Mouse (Mus musculus): ENCODE data around the gene Gsta4. TPM values are rescaled to one million over a fixed set of nuclear protein-coding genes. Genes with fewer than 3 reads are reported as not detected.
A peak's percentile ranks its signal among the peaks of the same experiment; 100 is the strongest.
"Not testable (repeated sequence)": the region's sequence is repeated elsewhere in the genome, so short reads cannot be mapped to it uniquely, and the experiment has no call there.

Gene Gsta4
- polyA plus RNA-seq (2015; fragmentation: Nextera tagmentation; extraction: Ambion mirVana): 23.3 and 36.2 TPM in 2 replicates

DNA sequence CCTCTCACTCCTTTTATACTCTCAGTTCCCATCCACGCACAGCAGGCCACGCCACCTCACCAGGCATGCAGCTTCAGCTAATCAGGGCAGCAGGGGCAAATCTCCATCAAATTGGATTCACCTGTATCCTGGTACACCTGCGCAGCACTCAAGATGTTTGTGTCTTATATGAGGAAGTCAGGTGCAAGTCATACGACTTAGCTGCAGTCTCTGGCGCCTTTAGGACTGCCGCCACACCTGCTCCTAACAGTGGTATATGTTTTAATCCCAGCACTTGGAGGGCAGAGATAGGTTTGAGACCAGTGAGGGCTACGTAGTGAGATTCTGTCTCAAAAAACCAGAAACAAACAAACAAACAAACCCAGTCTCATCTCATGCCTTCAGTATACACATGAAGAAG is at the start of gene Gsta4:
Gene Gsta4 (plus strand): TSS at position 301 of the 400 bp plus-strand sequence.
- not testable (repeated sequence) for H3K9ac ChIP-seq (ENCODE audit: low read depth, low read length); H3K4me2 ChIP-seq (replicated peaks; ENCODE audit: low read depth); ATAC-seq; H3K9me3 ChIP-seq (ENCODE audit: control insufficient read depth); H3K36me3 ChIP-seq (ENCODE audit: control insufficient read depth, insufficient read depth); H3K27ac ChIP-seq (ENCODE audit: low read depth, low read length); H3K4me1 ChIP-seq (replicated peaks; ENCODE audit: control insufficient read depth, insufficient read depth, low read length); H3K4me3 ChIP-seq (ENCODE audit: low read depth, low read length); H3K27me3 ChIP-seq (replicated peaks; ENCODE audit: control insufficient read depth, insufficient read depth, low read length)
- 95% methylated on average over 4 of the region's 7 CpGs for WGBS

GRCm38 (mm10) chr9:78135658-78136057 is 46.9 kb upstream of the Gsta4 start:
- no peak overlapping the region for H3K9ac ChIP-seq (ENCODE audit: low read depth, low read length)
- H3K4me2 ChIP-seq (replicated peaks; ENCODE audit: low read depth): no peak overlapping the region
- H3K27ac ChIP-seq (ENCODE audit: low read depth, low read length): no peak overlapping the region
- H3K4me1 ChIP-seq (replicated peaks; ENCODE audit: control insufficient read depth, insufficient read depth, low read length): no peaks in the 10 kb centered on the region
- no peak for ATAC-seq
- TF ChIP-seq CTCF (IDR thresholded peaks at IDR 0.05; ENCODE audit: low read depth): no peak
- no peaks in the 10 kb centered on the region for H3K9me3 ChIP-seq (ENCODE audit: control insufficient read depth)
- 88% methylated on average over 7 of the region's 7 CpGs for WGBS
- no peaks in the 10 kb centered on the region for H3K27me3 ChIP-seq (replicated peaks; ENCODE audit: control insufficient read depth, insufficient read depth, low read length)
- H3K36me3 ChIP-seq (ENCODE audit: control insufficient read depth, insufficient read depth): peaks cover 57% of the 10 kb centered on the region
- H3K4me3 ChIP-seq (ENCODE audit: low read depth, low read length): no peak overlapping the region

GRCm38 (mm10) chr9:78138044-78138676 is 44.4 kb upstream of the Gsta4 start:
- H3K9me3 ChIP-seq (ENCODE audit: control insufficient read depth): no peaks in the 10 kb centered on the region
- no peak overlapping the region for H3K9ac ChIP-seq (ENCODE audit: low read depth, low read length)
- H3K4me3 ChIP-seq (ENCODE audit: low read depth, low read length): no peak overlapping the region
- peaks cover 50% of the 10 kb centered on the region for H3K36me3 ChIP-seq (ENCODE audit: control insufficient read depth, insufficient read depth)
- no peak for TF ChIP-seq CTCF (IDR thresholded peaks at IDR 0.05; ENCODE audit: low read depth)
- no peak overlapping the region for H3K27ac ChIP-seq (ENCODE audit: low read depth, low read length)
- no peaks in the 10 kb centered on the region for H3K27me3 ChIP-seq (replicated peaks; ENCODE audit: control insufficient read depth, insufficient read depth, low read length)
- H3K4me1 ChIP-seq (replicated peaks; ENCODE audit: control insufficient read depth, insufficient read depth, low read length): no peaks in the 10 kb centered on the region
- H3K4me2 ChIP-seq (replicated peaks; ENCODE audit: low read depth): no peak overlapping the region
- WGBS: 93% methylated on average over 9 of the region's 9 CpGs
- no peak for ATAC-seq

GRCm38 (mm10) chr9:78139463-78139862 is 43.1 kb upstream of the Gsta4 start:
- peaks cover 55% of the 10 kb centered on the region for H3K36me3 ChIP-seq (ENCODE audit: control insufficient read depth, insufficient read depth)
- no peak overlapping the region for H3K4me3 ChIP-seq (ENCODE audit: low read depth, low read length)
- H3K27me3 ChIP-seq (replicated peaks; ENCODE audit: control insufficient read depth, insufficient read depth, low read length): no peaks in the 10 kb centered on the region
- no peak overlapping the region for H3K4me2 ChIP-seq (replicated peaks; ENCODE audit: low read depth)
- H3K4me1 ChIP-seq (replicated peaks; ENCODE audit: control insufficient read depth, insufficient read depth, low read length): no peaks in the 10 kb centered on the region
- H3K9ac ChIP-seq (ENCODE audit: low read depth, low read length): no peak overlapping the region
- no peaks in the 10 kb centered on the region for H3K9me3 ChIP-seq (ENCODE audit: control insufficient read depth)
- ATAC-seq: no peak
- TF ChIP-seq CTCF (IDR thresholded peaks at IDR 0.05; ENCODE audit: low read depth): no peak
- no peak overlapping the region; the same call in 1 of the 2 replicates for H3K27ac ChIP-seq (ENCODE audit: low read depth, low read length)
- WGBS: 70% methylated on average over 4 of the region's 4 CpGs

DNA sequence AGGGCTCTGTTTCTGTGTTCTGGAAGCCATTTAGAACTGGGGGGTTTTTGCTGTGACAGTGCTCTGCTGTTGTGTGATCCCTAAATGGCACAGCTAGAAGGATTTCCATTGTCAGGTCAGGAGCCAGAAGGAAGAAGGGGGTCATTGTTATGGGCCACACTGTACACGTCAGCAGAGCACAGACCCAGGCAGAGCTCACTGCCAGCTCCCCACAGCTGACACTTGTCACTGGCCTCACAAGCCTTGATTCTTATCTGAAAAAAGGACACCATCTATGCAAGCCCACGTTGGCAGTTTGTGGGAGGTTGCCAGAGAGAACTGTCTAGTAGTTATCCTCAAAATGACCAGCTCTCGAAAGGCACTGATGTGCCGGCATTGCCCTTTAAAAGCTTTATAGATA is 36.5 kb upstream of the Gsta4 start:
- peaks cover 39% of the 10 kb centered on the region for H3K36me3 ChIP-seq (ENCODE audit: control insufficient read depth, insufficient read depth)
- no peaks in the 10 kb centered on the region for H3K9me3 ChIP-seq (ENCODE audit: control insufficient read depth)
- H3K4me2 ChIP-seq (replicated peaks; ENCODE audit: low read depth): no peak overlapping the region
- no peak overlapping the region for H3K27ac ChIP-seq (ENCODE audit: low read depth, low read length)
- WGBS: 71% methylated on average over 4 of the region's 4 CpGs
- H3K9ac ChIP-seq (ENCODE audit: low read depth, low read length): no peak overlapping the region
- H3K4me1 ChIP-seq (replicated peaks; ENCODE audit: control insufficient read depth, insufficient read depth, low read length): no peaks in the 10 kb centered on the region
- TF ChIP-seq CTCF (IDR thresholded peaks at IDR 0.05; ENCODE audit: low read depth): no peak
- H3K4me3 ChIP-seq (ENCODE audit: low read depth, low read length): no peak overlapping the region
- H3K27me3 ChIP-seq (replicated peaks; ENCODE audit: control insufficient read depth, insufficient read depth, low read length): no peaks in the 10 kb centered on the region
- ATAC-seq: no peak

- no peak for TF ChIP-seq CTCF (IDR thresholded peaks at IDR 0.05; ENCODE audit: low read depth)
- H3K27me3 ChIP-seq (replicated peaks; ENCODE audit: control insufficient read depth, insufficient read depth, low read length): no peaks in the 10 kb centered on the region
- no peaks in the 10 kb centered on the region for H3K4me1 ChIP-seq (replicated peaks; ENCODE audit: control insufficient read depth, insufficient read depth, low read length)
- ATAC-seq: no peak
- H3K4me2 ChIP-seq (replicated peaks; ENCODE audit: low read depth): no peak overlapping the region
- H3K9me3 ChIP-seq (ENCODE audit: control insufficient read depth): no peaks in the 10 kb centered on the region
- 86% methylated on average over 6 of the region's 6 CpGs for WGBS
- H3K9ac ChIP-seq (ENCODE audit: low read depth, low read length): no peak overlapping the region
- H3K4me3 ChIP-seq (ENCODE audit: low read depth, low read length): no peak overlapping the region
- peaks cover 37% of the 10 kb centered on the region for H3K36me3 ChIP-seq (ENCODE audit: control insufficient read depth, insufficient read depth)
- no peak overlapping the region for H3K27ac ChIP-seq (ENCODE audit: low read depth, low read length)
Observed at GRCm38 (mm10) chr9:78146627-78147026, 35.9 kb upstream of the Gsta4 start.

- 91% methylated on average over 6 of the region's 6 CpGs for WGBS
- ATAC-seq: no peak
Observed at GRCm38 (mm10) chr9:78148149-78148548, 34.4 kb upstream of the Gsta4 start.

DNA sequence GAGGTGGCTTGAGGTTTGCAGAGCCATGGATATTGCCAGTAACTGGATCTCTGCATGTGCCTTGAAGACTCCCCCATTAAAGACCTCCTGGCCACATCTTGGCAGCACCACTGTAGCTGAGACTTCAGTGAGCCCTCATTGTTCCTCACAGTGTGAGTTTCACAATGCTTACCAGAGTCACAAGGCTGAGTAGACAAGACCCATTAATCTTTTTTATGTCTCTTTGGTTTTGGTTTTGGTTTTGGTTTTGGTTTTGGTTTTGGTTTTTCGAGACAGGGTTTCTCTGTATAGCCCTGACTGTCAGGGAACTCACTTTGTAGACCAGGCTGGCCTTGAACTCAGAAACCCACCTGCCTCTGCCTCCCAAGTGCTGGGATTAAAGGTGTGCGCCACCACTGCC is 32.8 kb upstream of the Gsta4 start:
- 73% methylated on average over 2 of the region's 2 CpGs for WGBS
- not testable (repeated sequence) for H3K27ac ChIP-seq (ENCODE audit: low read depth, low read length); H3K4me2 ChIP-seq (replicated peaks; ENCODE audit: low read depth); H3K9ac ChIP-seq (ENCODE audit: low read depth, low read length); H3K4me1 ChIP-seq (replicated peaks; ENCODE audit: control insufficient read depth, insufficient read depth, low read length); H3K27me3 ChIP-seq (replicated peaks; ENCODE audit: control insufficient read depth, insufficient read depth, low read length); H3K9me3 ChIP-seq (ENCODE audit: control insufficient read depth); H3K4me3 ChIP-seq (ENCODE audit: low read depth, low read length)
- H3K36me3 ChIP-seq (ENCODE audit: control insufficient read depth, insufficient read depth): peaks cover 33% of the 10 kb centered on the region
- ATAC-seq: peak; percentile 32; the same call in 1 of the 2 replicates

More at GRCm38 (mm10) chr9:78148149-78148548, 34.4 kb upstream of the Gsta4 start:
- Histone ChIP-seq H3K27me3 (replicated peaks; ENCODE audit: control insufficient read depth, insufficient read depth, low read length) (no peaks in the 10 kb centered on the region), H3K36me3 (ENCODE audit: control insufficient read depth, insufficient read depth) (peaks cover 38% of the 10 kb centered on the region), H3K9ac (ENCODE audit: low read depth, low read length) (no peak overlapping the region), H3K27ac (ENCODE audit: low read depth, low read length) (no peak overlapping the region), H3K4me2 (replicated peaks; ENCODE audit: low read depth) (no peak overlapping the region), H3K9me3 (ENCODE audit: control insufficient read depth) (no peaks in the 10 kb centered on the region), H3K4me3 (ENCODE audit: low read depth, low read length) (no peak overlapping the region), H3K4me1 (replicated peaks; ENCODE audit: control insufficient read depth, insufficient read depth, low read length) (no peaks in the 10 kb centered on the region)
- TF ChIP-seq CTCF (IDR thresholded peaks at IDR 0.05; ENCODE audit: low read depth): no peak

Measured in intestine, postnatal 0 days (tissue).